Mouse (Mus musculus) cerebellum, adult 8-10 months (tissue): ENCODE data around the gene Acsl3.

Experiments used
- DNase-seq: peaks from one replicate; pipeline ENCODE4 v3.0.0; 2022

Gene Acsl3

GRCm38 (mm10) chr1:78745230-78745777, 87.7 kb downstream of the Acsl3 start:
- DNase-seq, result peak; percentile 67
